ENCODE assay signal across 8 mouse cellular contexts in genomic region chr5:113167733-113168132, GRCm38 (mm10). TPM values are rescaled to one million over a fixed set of nuclear protein-coding genes. Genes with fewer than 3 reads are reported as not detected.
DNase-seq lines count a peak whose midpoint lies in the region; ATAC-seq and TF ChIP-seq lines count a peak whose summit lies in the region.

No protein-coding gene starts in this region.

- H3K9me3 ChIP-seq in intestine, postnatal 0 days (ENCODE audit: control insufficient read depth), result no peaks in the 10 kb centered on the region
- no peaks in the 10 kb centered on the region for H3K9me3 ChIP-seq in intestine, embryonic 15.5 days

- TF ChIP-seq CTCF in intestine, postnatal 0 days (IDR thresholded peaks at IDR 0.05; ENCODE audit: low read depth), result peak; percentile 73
- peak; percentile 44; the same call in 1 of the 2 replicates for TF ChIP-seq CTCF in testis, adult 2 months (IDR thresholded peaks at IDR 0.05; ENCODE audit: control insufficient read depth, insufficient read depth, insufficient replicate concordance, low read depth, low read length)

- no peak for TF ChIP-seq POLR2A in testis, adult 2 months (IDR thresholded peaks at IDR 0.05; ENCODE audit: control insufficient read depth, low read depth, low read length)

- WGBS in intestine, postnatal 0 days, result 47% methylated on average over 2 of the region's 2 CpGs
- WGBS in intestine, embryonic 15.5 days, result 44% methylated on average over 2 of the region's 2 CpGs

- ATAC-seq in CD4-positive, CD25-positive, alpha-beta regulatory T cell, adult 4 months, result no peak
- no peak for ATAC-seq in intestine, postnatal 0 days
- ATAC-seq in intestine, embryonic 15.5 days, result no peak

- no peak overlapping the region for H3K4me3 ChIP-seq in intestine, postnatal 0 days (ENCODE audit: low read depth, low read length)
- H3K4me3 ChIP-seq in intestine, embryonic 15.5 days (replicated peaks), result no peak overlapping the region
- H3K4me3 ChIP-seq in testis, adult 2 months (ENCODE audit: control insufficient read depth, low read depth, low read length), result no peak overlapping the region

- H3K27me3 ChIP-seq in intestine, postnatal 0 days (replicated peaks; ENCODE audit: control insufficient read depth, insufficient read depth, low read length), result no peaks in the 10 kb centered on the region
- H3K27me3 ChIP-seq in intestine, embryonic 15.5 days (replicated peaks), result no peaks in the 10 kb centered on the region
- H3K27me3 ChIP-seq in testis, adult 2 months (ENCODE audit: control insufficient read depth, insufficient read depth, low read length), result no peaks in the 10 kb centered on the region

- H3K4me1 ChIP-seq in intestine, postnatal 0 days (replicated peaks; ENCODE audit: control insufficient read depth, insufficient read depth, low read length), result peaks cover 5% of the 10 kb centered on the region; the same call in 1 of the 2 replicates
- peaks cover 39% of the 10 kb centered on the region for H3K4me1 ChIP-seq in intestine, embryonic 15.5 days (replicated peaks)
- peaks cover 30% of the 10 kb centered on the region for H3K4me1 ChIP-seq in testis, adult 2 months (ENCODE audit: control insufficient read depth, insufficient read depth, low read length)

- H3K36me3 ChIP-seq in intestine, postnatal 0 days (ENCODE audit: control insufficient read depth, insufficient read depth), result no peaks in the 10 kb centered on the region
- H3K36me3 ChIP-seq in intestine, embryonic 15.5 days, result no peaks in the 10 kb centered on the region
- H3K36me3 ChIP-seq in testis, adult 2 months (ENCODE audit: control insufficient read depth, insufficient read depth, low read length), result no peaks in the 10 kb centered on the region

- no peak overlapping the region for H3K4me2 ChIP-seq in intestine, postnatal 0 days (replicated peaks; ENCODE audit: low read depth)
- H3K4me2 ChIP-seq in intestine, embryonic 15.5 days (replicated peaks), result no peak overlapping the region

- H3K9ac ChIP-seq in intestine, postnatal 0 days (ENCODE audit: low read depth, low read length), result no peak overlapping the region
- H3K9ac ChIP-seq in intestine, embryonic 15.5 days, result no peak overlapping the region

- no peak overlapping the region for H3K27ac ChIP-seq in intestine, postnatal 0 days (ENCODE audit: low read depth, low read length)
- H3K27ac ChIP-seq in intestine, embryonic 15.5 days, result no peak overlapping the region
- no peak overlapping the region for H3K27ac ChIP-seq in testis, adult 2 months (ENCODE audit: control insufficient read depth, insufficient read depth, low read depth, low read length)

- DNase-seq in CD4-positive, CD25-positive, alpha-beta regulatory T cell, adult 2 months (ENCODE audit: low read depth, low spot score), result peak; percentile 67
- no peak for DNase-seq in testis, postnatal 14 days (ENCODE audit: low spot score)
- peak; percentile 48 for DNase-seq in naive thymus-derived CD4-positive, alpha-beta T cell, adult 2 months (ENCODE audit: low read depth)
- DNase-seq in gastrocnemius, adult 18-20 months (ENCODE audit: low spot score), result no peak

RNA-seq across cellular contexts. Expression of gene 2900026A02Rik, which starts 53.3 kb away (rescaled TPM):
- polyA plus RNA-seq in CD4-positive, CD25-positive, alpha-beta regulatory T cell, adult 4 months (2017; shearing (Covaris generic)), result under 1 TPM; 0.89 to 0.98 TPM
- polyA plus RNA-seq in intestine, postnatal 0 days (2015; fragmentation: Nextera tagmentation; extraction: Ambion mirVana), result 8.0 and 10.4 TPM in 2 replicates
- 10.0 and 10.7 TPM in 2 replicates for polyA plus RNA-seq in intestine, embryonic 15.5 days (2015; fragmentation: Nextera tagmentation; extraction: Ambion mirVana)
- 2.1 and 2.2 TPM in 2 replicates for polyA plus RNA-seq in testis, adult 2 months (2012; rRNA removed)
- total RNA-seq in gastrocnemius, adult 18-20 months (2021), result 10 to 100 TPM; 21.3 to 25.8 TPM

RNA-seq across cellular contexts. Expression of gene Tmem211, which starts 59.0 kb away (rescaled TPM):
- polyA plus RNA-seq in CD4-positive, CD25-positive, alpha-beta regulatory T cell, adult 4 months (2017; shearing (Covaris generic)), result not detected
- not detected in 2 replicates for polyA plus RNA-seq in intestine, postnatal 0 days (2015; fragmentation: Nextera tagmentation; extraction: Ambion mirVana)
- polyA plus RNA-seq in intestine, embryonic 15.5 days (2015; fragmentation: Nextera tagmentation; extraction: Ambion mirVana), result not detected in 2 replicates
- not detected in 2 replicates for polyA plus RNA-seq in testis, adult 2 months (2012; rRNA removed)
- not detected for total RNA-seq in gastrocnemius, adult 18-20 months (2021)

Comparison
In these comparisons a context has a peak if more than half of its experiments do, and no peak if none do; other contexts are left out.
1. DNase-seq: peak in CD4-positive, CD25-positive, alpha-beta regulatory T cell, adult 2 months (single experiment) and naive thymus-derived CD4-positive, alpha-beta T cell, adult 2 months (single experiment); none in testis, postnatal 14 days (single experiment) and gastrocnemius, adult 18-20 months (single experiment).